Mouse (Mus musculus) adrenal gland, postnatal 14 days (tissue): Measurements from ENCODE around the gene Nudt16l1. TPM values are rescaled to one million over a fixed set of nuclear protein-coding genes. Genes with fewer than 3 reads are reported as not detected.

Source experiments
- DNase-seq: peaks from one replicate; pipeline ENCODE4 v3.0.0; 2021; ENCODE audit warnings: mixed read lengths
- long read RNA-seq, 2 experiments: library from polyadenylated mRNA; stranded (forward); transcript quantifications; one replicate each; pipeline ENCODE4 v2.0.0; 2021
- total RNA-seq: library from RNA; stranded (reverse); gene quantifications from 2 replicates; pipeline ENCODE4 v1.2.3, GENCODE M21; 2021

Gene Nudt16l1
- total RNA-seq, result 54.2 and 57.6 TPM in 2 replicates
- long read RNA-seq, experiment 1, transcript Nudt16l1-205 (3 exons, 1,618 nt), result major isoform, 84 of 105 reads
- long read RNA-seq, experiment 1, transcript Nudt16l1-204 (2 exons, 660 nt), result minor isoform, 12 of 105 reads
- long read RNA-seq, experiment 1, partial matches to known transcripts, result 1 of 105 reads
- long read RNA-seq, experiment 1, other reads (novel, unspliced or antisense), result 6 of 105 reads
- long read RNA-seq, experiment 2, transcript Nudt16l1-205 (3 exons, 1,618 nt), result major isoform, 68 of 73 reads
- long read RNA-seq, experiment 2, partial matches to known transcripts, result 0 of 73 reads
- long read RNA-seq, experiment 2, other reads (novel, unspliced or antisense), result 3 of 73 reads

DNA sequence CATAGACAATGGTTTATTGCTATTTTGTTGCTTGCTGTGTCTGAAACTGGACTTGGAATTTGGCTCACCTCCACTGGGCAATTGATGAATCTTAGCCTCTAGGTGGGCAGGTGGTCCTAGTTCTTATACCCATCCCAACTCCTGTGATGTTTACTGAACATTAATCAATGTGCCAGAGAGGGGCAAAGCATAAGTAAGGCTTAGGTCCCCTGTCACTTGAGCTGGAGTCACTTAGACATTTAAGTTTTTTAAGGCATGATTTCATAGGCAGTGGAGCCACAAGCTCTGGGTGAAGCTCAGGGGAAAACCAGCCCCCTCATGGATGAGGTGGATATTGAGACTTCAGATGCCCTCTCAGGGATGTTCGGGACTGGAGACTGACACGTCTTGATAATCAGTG lies at the start of gene Nudt16l1:
Nudt16l1 (plus strand) TSS at position 301 of the 400 bp plus-strand sequence.
- no peak for DNase-seq

DNA sequence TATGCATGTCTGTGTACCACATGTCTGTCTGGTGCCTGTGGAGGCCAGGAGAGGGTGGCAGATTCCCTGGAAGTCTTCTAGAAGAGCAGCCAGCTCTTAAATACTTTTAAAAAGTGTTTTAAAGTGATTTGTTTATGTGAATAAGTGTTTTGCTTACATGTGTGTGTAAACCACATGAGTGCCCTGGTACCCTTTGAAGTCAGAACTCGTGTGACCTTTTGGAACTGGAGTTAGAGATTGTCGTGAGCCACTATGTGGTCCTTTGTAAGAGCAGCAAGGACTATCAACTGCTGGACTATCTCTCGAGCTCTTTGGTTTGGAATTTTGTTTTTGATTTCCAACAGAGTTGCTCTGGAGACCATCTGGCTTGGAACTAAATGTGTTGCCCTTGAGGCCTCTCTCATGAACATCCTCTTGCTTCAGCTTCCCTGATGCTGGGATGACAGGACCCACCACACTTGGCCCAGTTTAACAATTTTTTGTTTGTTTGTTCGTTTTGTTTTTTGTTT lies 48.3 kb upstream of the Nudt16l1 start:
- DNase-seq, result no peak

DNA sequence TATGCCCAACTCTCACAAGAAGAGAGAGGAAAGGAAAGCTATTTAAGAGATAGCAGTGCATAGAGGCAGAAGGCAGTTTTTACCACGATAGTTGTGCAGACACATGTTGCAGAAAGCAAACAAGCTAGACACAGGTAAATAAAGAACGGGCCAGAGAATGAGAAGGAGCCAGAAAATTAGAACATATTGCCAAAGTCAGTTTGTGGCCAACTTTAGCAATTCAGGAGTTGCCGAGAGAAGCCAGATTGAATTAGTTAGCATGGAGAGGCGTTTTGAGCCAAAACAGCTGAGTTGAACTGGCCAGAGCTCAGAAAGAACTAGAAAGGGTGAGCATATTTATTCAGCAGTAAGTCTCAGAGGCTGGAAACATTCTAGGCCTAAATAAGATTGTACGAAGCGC lies 46.4 kb upstream of the Nudt16l1 start:
- no peak for DNase-seq

DNA sequence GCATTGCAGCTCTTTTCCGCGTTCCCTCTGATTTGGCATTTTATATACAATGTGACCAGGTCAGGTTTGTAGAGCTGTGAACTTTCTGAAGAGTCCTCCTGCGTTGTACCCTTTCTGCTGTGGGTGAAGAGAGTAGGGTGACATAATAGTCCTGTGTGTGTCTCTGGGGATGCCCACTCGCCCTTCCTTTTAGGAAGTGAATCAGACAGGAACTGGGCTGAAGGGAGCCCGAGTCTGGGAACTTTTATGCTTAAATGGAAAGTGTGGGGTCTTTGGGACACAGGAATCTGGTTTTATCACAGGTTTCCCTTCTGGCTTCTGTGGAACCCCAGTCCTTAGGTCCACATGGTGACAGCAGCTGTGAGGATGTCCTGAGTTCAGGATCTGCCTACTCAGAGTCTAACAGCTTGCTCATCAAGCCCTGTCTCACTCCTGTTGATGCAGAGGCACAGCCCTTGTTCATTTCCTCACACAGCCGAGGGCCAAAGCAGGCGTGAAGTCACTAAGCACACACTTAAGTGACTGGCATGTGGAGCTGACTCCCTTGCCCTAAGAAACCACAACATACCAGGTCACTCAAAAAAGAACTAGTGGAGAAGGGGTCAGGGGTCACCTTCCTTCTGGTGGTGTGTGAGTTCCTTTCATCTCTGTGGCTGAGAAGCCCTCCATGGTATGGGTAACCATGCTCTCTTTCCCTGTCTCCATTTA lies 44.2 kb upstream of the Nudt16l1 start:
- DNase-seq, result no peak

DNA sequence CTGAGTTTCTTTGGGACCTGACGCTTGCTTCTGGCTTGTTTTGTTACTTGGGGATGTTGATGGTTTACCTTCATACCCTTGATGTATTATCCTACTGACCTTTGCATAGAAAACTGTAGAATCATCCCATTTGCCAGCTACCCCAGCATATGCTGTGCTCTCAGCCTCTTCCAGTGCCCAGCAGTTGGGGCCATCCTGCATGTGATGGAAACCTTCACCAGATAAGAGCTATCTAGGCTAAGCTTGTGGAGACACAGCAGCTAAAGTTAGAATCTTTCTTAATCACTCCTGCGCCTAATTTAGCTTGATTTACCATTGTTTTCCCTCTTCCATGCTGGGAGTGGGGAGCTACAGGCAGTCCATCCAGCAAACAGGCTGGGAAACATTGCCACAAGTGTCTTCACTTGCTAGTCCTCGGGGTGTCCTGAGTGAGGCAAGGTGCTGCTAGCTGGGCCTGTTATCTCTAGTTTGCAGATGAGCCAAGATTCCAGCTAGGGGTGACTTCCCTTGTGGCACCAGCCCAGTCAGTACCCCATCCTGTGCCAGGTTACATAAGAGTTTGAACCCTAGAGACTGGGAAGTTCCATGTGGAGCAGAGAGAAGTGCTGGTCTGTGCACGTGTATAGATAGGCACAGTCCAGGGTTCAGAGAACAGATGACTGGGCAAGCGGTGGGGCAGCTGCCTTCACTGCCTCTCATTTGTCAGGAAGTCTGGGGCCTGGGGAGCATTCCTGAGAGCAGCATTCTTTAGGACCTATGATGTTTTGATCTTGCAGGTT lies 42.1 kb upstream of the Nudt16l1 start:
- peak; percentile 57 for DNase-seq

DNA sequence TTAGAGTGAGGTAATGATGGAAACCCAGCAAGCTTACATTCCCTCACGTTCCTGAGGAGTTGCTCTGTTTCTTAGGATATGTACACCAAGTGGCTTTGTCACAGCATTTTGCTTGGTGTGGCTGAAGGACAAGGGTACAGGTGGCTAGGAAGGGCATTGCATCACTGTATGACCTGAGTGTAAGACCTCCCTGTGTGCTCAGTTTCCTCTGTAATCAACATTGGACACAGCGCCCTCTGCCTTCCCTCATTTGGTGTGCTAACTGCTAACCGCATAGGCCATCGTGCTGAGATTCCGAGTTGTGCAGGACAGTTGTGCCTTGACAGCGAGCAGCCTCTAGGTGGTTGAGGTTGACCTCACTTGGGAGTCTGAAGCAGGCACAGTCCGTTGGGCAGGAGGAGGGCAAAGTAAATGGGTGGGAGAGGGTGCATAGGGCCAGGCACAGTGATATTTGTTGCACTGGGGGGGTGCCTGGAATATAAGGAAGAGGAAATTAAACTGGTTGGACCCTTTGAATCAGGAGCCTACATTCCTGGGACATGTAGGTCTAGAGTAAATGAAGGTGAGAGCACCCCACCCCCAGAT lies 41.3 kb upstream of the Nudt16l1 start:
- no peak for DNase-seq

DNA sequence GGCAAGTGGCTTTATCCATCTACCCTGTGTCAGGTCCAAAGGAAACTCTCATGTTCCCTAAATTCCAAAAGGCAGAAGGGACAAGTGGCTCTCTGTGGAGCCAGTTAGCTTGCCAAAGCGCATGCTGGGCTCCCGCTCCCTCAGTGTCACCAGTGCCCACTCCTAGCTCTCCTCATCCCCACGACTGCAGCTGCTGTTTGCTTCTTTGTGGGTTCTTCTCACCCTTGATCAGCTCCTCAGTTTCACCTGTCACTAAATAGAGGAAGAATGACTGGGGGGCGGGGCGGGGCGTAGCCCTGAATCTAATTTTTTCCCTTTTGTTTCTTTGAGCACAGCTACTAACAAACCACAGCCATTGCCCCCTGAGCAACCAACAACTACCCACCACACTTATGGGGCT lies 39.7 kb upstream of the Nudt16l1 start:
- DNase-seq, result no peak

DNA sequence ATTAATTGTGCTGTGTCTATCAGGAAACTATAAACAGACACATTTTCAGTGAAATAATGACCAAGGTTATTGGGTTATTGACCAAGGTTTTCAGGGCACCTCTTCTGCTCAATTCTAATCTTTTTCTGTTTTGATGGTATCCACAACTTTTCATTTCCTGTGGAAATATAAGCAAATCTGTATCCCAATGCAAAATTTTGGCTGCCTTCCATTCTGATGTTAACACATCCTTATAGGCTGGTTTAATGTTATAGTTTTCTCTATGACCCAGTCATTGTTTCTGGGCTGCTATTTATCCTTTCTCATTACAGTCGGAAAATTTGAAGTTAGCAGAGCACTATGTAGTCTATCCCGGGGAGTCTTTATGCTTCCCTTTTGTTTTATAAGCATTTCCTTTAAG lies 38.9 kb upstream of the Nudt16l1 start:
- DNase-seq, result no peak

DNA sequence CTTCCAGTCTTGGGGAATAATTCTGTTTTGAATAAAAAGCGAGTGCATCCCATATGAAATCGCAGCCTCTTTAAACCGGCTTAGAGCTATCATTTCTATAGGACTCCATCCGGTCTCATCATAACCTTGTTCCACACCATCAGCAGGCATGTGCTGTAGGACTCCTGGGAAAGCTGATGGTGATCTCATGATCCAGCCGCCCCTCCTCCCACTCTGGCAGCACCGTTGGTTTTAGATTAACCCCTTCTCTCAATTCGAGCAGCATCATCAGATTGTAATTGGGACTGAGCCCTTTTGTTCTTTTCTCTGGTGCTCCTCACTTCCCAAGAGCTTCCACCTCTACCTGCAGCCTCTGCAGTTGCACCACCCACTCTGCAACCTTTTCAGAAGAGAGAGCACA lies 37.4 kb upstream of the Nudt16l1 start:
- no peak for DNase-seq

DNA sequence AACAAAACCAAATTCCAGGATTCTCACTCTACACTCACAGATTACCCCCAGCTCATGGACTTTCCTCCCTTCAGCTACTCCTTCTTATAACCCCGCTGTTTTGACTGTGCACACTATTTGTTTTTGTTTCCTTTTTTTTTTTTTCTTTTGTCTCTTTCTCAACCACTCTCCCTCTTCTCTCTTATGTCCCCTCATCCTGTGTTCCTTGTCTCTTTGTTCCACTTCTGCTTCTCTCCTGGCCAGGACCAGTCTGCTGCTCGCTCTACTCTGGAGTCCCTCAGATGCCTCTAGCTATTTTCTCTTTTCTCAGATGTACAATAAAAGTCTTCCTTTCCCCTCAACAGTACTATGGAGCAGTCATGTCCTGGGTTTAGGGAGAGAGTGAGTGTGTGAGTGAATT lies 36.2 kb upstream of the Nudt16l1 start:
- DNase-seq, result no peak

DNA sequence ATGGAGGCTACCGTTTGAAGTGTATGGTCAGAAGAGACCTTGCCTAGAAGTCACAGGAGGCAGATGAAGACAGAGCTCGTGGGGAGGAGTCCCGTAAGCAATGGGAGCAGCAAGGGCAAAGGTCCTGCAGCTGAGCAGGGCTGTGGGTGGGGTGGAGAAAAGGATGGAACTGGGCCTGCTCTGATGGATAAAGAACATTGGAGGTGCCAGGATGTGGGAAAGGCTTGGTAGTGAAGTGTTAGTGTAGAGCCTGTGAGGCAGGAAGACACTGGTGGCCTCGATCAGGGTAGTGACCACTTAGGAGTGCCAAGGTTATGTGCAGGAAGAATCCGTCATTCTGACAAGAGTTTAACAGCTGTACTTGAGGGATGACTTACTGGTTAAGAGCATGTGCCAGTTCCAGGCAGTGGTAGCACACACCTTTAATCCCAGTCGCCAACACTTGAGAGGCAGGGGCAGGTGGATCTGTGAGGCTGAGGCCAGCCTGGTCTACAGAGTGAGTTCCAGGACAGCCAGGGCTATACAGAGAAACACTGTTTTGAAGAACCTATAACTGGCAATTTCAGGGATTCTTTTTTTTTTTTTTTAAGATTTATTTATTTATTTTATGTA lies 35.0 kb upstream of the Nudt16l1 start:
- DNase-seq, result no peak

DNA sequence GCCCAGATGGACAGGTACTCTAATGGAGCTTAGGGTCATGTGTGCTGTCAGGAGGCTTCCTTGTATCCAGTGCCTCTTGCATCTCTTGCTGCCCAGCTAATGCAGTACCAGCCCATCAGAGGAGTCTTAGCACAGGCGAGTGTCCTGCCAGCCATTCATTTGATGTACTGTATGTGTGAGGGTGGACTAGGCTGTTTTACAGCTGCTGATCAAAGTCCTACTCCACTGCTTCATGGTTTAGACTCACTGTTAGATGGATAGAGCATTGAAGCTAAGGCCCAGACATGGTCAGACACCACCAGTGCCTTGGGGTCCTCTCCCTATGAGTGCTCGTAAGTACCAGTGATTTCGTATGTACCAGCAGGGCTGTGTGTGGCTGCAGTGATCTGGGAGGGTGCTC lies 33.7 kb upstream of the Nudt16l1 start:
- DNase-seq, result no peak

DNA sequence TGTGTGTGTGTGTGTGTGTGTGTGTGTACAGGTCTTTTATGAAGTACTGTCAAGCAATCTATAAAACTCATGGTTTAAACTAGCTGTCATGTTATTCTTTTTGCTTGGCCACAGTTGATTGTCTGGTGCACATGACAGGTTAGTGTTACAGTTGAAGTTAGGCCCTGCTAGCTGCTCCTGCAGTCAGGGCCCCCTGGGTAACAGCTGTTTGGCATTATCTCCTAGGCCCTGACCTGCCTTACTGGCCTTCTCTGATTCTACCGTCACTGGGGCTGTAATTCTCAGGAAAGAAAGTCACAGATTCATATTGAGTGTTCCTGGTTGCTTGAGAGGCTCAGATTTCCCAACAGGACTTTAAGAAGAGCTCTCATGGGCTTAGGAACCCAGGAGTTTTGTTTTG lies 33.0 kb upstream of the Nudt16l1 start:
- no peak for DNase-seq

DNA sequence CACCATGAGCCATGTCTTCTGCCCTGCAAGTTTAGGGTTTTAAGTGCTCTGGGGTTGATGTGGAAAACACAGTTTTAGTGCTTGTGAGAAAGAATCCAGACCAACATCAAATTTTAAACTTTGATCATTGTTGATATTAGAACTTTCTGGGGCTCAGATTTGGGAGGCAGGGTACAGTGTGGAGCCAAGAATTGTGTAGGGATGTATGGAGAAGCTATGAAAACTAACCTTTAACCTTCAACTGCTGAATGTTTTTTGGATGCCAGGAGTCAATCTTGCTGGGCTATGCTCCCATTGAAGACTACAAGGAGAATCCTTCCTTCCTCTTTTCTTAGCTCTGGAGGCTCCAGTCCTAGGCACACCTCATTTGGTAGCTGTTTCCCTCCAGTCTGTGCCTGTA lies 32.0 kb upstream of the Nudt16l1 start:
- no peak for DNase-seq

DNA sequence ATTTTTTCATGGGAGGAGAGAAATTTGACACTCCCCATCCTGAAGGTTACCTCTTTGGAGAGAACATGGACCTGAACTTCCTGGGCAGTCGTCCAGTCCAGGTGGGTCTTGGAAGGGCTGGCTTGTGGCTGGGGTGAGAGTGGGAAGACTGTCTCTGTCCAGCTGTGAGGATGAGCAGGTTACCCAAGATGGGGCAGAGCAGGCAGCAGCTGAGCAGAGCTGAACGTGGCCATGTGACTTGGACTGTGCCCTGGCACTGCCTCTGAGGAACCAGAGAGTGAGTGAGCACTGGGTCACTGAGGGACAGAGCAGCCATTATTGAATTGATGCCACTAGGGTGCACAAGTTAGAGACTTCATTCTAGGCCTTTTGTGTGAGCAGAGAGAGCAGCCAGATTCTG lies 31.2 kb upstream of the Nudt16l1 start:
- DNase-seq, result peak; percentile 52

DNA sequence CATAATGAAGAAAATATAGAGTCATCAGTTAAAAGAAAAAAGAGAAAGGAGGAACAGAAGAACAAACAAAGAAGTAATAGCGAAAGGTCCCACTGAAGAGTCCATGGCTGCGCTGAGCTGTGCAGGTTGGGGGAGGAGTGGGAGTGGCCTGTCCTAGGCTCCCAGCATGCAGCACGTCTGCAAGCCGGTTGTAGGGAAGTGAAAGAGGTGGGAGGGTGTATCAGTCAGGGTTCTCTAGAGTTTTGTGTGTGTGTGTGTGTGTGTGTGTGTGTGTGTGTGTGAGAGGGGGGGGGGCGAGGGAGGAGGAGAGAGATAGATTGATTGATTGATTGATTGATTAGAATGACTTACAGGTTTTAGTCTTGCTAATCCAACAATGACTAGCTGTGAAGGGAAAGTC lies 30.6 kb upstream of the Nudt16l1 start:
- DNase-seq, result no peak

DNA sequence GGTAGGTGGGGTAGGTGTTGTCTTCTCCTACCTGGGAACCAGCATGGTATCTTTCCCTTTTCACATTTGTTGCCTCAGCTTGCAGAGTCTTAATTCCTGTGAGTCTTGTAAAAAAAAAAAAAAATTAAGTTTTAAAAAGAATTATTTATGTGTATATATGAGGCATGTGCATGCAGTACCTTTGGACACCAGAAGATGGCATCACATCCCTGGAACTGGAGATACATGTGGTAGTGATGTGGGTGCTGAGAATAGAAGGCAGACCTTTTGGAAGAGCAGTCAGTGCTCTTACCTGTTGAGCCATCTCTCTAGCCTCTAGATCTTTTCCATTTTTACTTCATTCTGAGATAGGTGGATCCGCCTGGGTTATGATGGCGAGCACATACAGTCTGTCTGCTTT lies 28.8 kb upstream of the Nudt16l1 start:
- no peak for DNase-seq

DNA sequence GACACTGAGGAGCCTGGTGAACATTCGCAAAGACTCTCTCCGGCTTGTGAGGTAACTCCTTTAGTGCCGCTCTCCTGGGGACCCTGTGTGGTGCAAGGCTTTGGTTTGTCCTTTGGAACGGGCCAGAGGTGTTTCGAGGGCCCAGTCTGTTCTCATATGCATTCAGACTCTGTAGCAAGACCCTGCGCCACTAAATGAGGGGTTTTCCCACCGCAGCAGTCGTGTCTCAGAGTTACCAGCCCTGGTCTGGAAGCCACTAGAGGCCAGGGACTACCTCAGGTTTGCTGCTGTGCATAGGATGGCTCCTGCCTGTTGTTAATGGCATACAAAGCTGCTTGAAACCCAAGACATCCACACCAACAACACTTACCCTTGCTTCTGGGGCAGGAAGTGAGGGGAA lies 27.8 kb upstream of the Nudt16l1 start:
- peak; percentile 56 for DNase-seq

DNA sequence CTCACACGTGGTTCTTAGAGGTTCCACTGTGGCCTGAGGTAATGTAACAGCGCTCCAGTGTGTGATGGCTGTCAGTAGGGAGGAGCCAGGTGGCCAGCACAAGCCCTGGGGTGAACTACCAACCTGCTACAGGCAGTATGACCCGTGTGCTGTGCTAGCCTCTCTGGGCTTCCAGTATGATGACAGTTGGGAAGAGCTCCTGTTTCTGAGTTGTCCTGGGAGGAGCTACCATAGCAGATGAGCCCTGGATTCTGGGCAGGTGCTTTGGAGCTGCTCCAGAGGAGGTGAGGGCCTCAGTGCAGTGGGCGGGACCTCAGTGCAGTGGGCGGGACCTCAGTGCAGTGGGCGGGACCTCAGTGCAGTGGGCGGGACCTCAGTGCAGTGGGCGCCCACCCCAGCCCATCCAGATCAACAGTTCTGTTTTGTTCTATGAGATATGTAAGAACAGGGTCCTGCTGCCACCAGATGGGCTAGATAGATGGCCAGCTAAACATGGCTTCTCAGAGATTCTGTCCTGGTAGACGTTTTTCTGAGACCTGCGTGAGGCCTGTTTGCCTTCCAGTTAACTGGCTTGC lies 26.4 kb upstream of the Nudt16l1 start:
- no peak for DNase-seq

DNA sequence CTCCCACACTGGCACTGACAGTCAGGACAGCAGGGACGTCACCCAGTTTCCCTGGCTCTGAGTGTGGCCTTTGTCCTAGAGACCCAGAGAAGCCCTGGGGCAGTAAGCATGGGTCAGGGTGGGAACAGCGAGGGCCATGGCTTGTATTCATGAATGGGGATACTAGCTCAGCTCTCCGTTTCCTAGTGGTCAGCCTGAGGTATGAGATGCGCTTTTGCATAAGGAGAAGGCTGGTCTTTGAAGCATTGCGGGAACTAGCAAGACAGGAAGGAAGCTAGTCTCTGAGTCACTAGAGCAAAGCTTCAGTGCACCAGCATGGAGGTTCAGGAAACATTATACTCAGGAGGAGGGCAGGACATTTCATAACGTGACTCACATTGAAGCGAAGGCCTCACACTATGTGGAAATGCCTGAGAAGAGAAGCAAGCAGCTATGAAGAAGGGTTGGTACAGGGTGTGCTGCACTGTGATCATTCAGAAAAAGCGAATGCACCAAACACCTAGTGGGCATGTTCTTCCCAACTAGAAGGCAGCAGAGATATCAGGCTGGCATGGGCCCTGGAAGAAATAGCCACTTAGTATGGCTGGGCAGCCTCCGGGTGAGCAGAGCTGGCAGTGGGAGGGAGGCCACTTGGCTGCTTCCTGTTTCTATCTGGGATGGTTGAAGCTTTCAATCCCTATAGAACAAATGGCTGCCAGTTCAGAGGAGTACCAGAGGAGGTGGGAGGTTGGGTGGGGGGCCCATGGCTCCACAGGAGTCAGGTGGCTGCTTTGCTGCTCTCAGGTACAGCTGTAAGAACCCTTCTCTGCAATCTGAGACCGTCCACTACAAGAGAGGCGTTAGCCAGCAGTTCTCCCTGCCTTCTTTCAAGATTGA lies 25.4 kb upstream of the Nudt16l1 start:
- DNase-seq, result peak; percentile 66
